Mouse (Mus musculus): ENCODE measurements at regions not wholly inside any gene's neighbourhood (a gene's known extent, or its start where the extent isn't known, plus 50 kb on each side); places are given as distances from the start of the nearest gene placed in this dataset.

DNA sequence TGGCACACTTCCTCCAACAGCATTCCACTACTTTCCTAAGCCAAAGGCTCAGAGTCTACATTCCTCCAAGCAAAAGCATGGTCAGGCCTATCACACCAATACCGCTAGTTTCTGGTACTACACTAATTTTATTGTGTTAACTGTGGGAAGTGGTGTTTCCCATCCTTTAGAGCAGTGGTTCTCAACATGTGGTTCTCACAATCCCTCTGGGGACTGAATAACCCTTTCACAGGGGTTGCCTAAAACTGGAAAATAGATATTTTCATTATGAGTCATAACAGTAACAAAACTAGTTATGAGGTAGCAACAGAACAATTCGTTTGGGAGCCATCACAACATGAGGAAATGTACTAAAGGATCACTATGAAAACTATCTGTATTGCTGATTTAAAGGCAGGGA lies 74.2 kb upstream of the Cp start:
- Histone ChIP-seq H3K4me3 (ENCODE audit: control insufficient read depth in 1 of 2, insufficient read depth in 1 of 2, low read depth in 2 of 2, low read length in 2 of 2) (no peak overlapping the region), H3K27ac (ENCODE audit: control insufficient read depth, low read depth, low read length) (no peak overlapping the region), H3K27me3 (ENCODE audit: control insufficient read depth in 1 of 2, insufficient read depth in 2 of 2, low read length in 2 of 2) (no peaks in the 10 kb centered on the region; a peak in 2 of 4 replicates), H3K36me3 (ENCODE audit: control insufficient read depth in 1 of 2, insufficient read depth in 2 of 2, low read length in 2 of 2) (no peaks in the 10 kb centered on the region), H3K4me1 (ENCODE audit: control insufficient read depth in 1 of 2, insufficient read depth in 2 of 2, low read length in 2 of 2) (no peaks in the 10 kb centered on the region), H3K79me2 (ENCODE audit: control insufficient read depth, insufficient read depth, low read length, poor library complexity) (no peaks in the 10 kb centered on the region), H3K9ac (ENCODE audit: control insufficient read depth, low read depth, low read length, poor library complexity, severe bottlenecking) (no peak overlapping the region), H3K9me3 (replicated peaks; ENCODE audit: insufficient read depth, low read length) (no peaks in the 10 kb centered on the region)
- no peak for DNase-seq (ENCODE audit: low read depth, low spot score)
- TF ChIP-seq USF2 (IDR thresholded peaks at IDR 0.05; ENCODE audit: borderline replicate concordance in 1 of 2, insufficient read depth in 1 of 2, low read depth in 1 of 2, low read length in 2 of 2) (no peak), GATA1 (IDR thresholded peaks at IDR 0.05; ENCODE audit: low read depth, low read length) (no peak), MAFK (IDR thresholded peaks at IDR 0.05; ENCODE audit: borderline replicate concordance, low read depth, low read length) (no peak), MYC (IDR thresholded peaks at IDR 0.05; ENCODE audit: low read depth, low read length) (no peak), GABPA (IDR thresholded peaks at IDR 0.05; ENCODE audit: low read depth, low read length) (no peak), ETS1 (IDR thresholded peaks at IDR 0.05; ENCODE audit: low read depth, low read length) (no peak), TCF12 (IDR thresholded peaks at IDR 0.05; ENCODE audit: low read depth, low read length) (no peak), POLR2AphosphoS5 (IDR thresholded peaks at IDR 0.05; ENCODE audit: borderline replicate concordance, low read depth, low read length) (no peak), SIN3A (IDR thresholded peaks at IDR 0.05; ENCODE audit: low read length) (no peak), SMC3 (IDR thresholded peaks at IDR 0.05; ENCODE audit: low read depth, low read length) (no peak), MAZ (IDR thresholded peaks at IDR 0.05; ENCODE audit: low read depth, low read length) (no peak), ZKSCAN1 (IDR thresholded peaks at IDR 0.05; ENCODE audit: low read depth, low read length) (no peak), E2F4 (IDR thresholded peaks at IDR 0.05; ENCODE audit: borderline replicate concordance, low read depth, low read length) (no peak), TBP (IDR thresholded peaks at IDR 0.05; ENCODE audit: low read depth, low read length) (no peak)

DNA sequence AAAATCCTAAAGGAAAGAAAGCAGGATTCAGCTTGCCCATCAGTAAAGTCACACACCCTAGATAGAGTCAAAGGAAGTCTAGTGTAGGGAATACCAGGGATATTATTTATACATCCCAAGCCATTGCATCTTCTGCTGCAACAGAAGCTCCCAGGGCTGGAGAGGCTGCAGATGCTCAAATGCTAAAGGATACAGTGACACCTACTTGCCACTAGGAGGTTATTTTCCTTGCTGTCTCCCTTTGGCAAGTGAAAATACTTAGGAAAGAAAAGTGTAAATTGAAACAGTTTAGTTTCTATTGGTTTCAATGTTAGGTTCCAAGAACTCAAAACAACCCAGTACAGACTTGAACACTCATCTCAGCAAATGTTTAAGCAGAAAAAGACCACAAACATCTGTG lies 68.4 kb upstream of the Cp start:
- no peak for TF ChIP-seq MAZ (IDR thresholded peaks at IDR 0.05; ENCODE audit: low read depth, low read length)
- TF ChIP-seq SMC3 (IDR thresholded peaks at IDR 0.05; ENCODE audit: low read depth, low read length), result peak; percentile 13; the same call in 1 of the 2 replicates
- peak in 2 of 3 experiments; percentile 12 to 27; a peak in 2 of 6 replicates for TF ChIP-seq CTCF (IDR thresholded peaks at IDR 0.05 in 2 of 3, conservative IDR thresholded peaks at IDR 0.05 in 1 of 3; ENCODE audit: control insufficient read depth in 1 of 3, insufficient read depth in 1 of 3, low read depth in 2 of 3, low read length in 3 of 3, poor library complexity in 1 of 3, severe bottlenecking in 1 of 3)
- TF ChIP-seq RAD21 (IDR thresholded peaks at IDR 0.05; ENCODE audit: low read depth, low read length), result peak; percentile 8
- no peak for TF ChIP-seq BHLHE40 (IDR thresholded peaks at IDR 0.05; ENCODE audit: borderline replicate concordance, low read depth, low read length)
- no peaks in the 10 kb centered on the region for H3K4me1 ChIP-seq (ENCODE audit: control insufficient read depth in 1 of 2, insufficient read depth in 2 of 2, low read length in 2 of 2)
- H3K9me3 ChIP-seq (replicated peaks; ENCODE audit: insufficient read depth, low read length), result no peaks in the 10 kb centered on the region
- H3K36me3 ChIP-seq (ENCODE audit: control insufficient read depth in 1 of 2, insufficient read depth in 2 of 2, low read length in 2 of 2), result no peaks in the 10 kb centered on the region
- DNase-seq (ENCODE audit: low read depth, low spot score), result no peak
- H3K4me3 ChIP-seq (ENCODE audit: control insufficient read depth in 1 of 2, insufficient read depth in 1 of 2, low read depth in 2 of 2, low read length in 2 of 2), result no peak overlapping the region
- no peaks in the 10 kb centered on the region for H3K27me3 ChIP-seq (ENCODE audit: control insufficient read depth in 1 of 2, insufficient read depth in 2 of 2, low read length in 2 of 2)
- H3K27ac ChIP-seq (ENCODE audit: control insufficient read depth, low read depth, low read length), result no peak overlapping the region
- H3K9ac ChIP-seq (ENCODE audit: control insufficient read depth, low read depth, low read length, poor library complexity, severe bottlenecking), result no peak overlapping the region
- no peaks in the 10 kb centered on the region for H3K79me2 ChIP-seq (ENCODE audit: control insufficient read depth, insufficient read depth, low read length, poor library complexity)
